Mouse (Mus musculus) hindbrain, embryonic 15.5 days (tissue): ENCODE measurements around the gene Rpp25l. TPM values are rescaled to one million over a fixed set of nuclear protein-coding genes. Genes with fewer than 3 reads are reported as not detected.
A peak's percentile ranks its signal among the peaks of the same experiment; 100 is the strongest.
"Not testable (repeated sequence)": the region's sequence is repeated elsewhere in the genome, so short reads cannot be mapped to it uniquely, and the experiment has no call there.

Source experiments
- ATAC-seq: fragments of 200-750 bp; cut with Nextera tagmentation; 2 replicates; pipeline ENCODE4 v1.8.0; 2017; ENCODE audit warnings: low read depth, moderate number of reproducible peaks, moderate TSS enrichment; ENCODE audit not compliant: low FRiP score
- H3K27ac ChIP-seq: fragments of 300-500 bp; sonication (generic); replicated peaks from 2 replicates; pipeline ENCODE4 v1.5.1; 2015; ENCODE audit warnings: mild to moderate bottlenecking, inconsistent platforms
- H3K27me3 ChIP-seq: fragments of 300-500 bp; sonication (generic); 2 replicates; pipeline ENCODE4 v1.6.1; 2015; ENCODE audit warnings: control low read depth, inconsistent platforms
- H3K36me3 ChIP-seq: fragments of 300-500 bp; sonication (generic); 2 replicates; pipeline ENCODE4 v1.6.1; 2015; ENCODE audit warnings: control low read depth, inconsistent platforms
- H3K4me1 ChIP-seq: fragments of 300-500 bp; sonication (generic); replicated peaks from 2 replicates; pipeline ENCODE4 v1.6.1; 2015; ENCODE audit warnings: control low read depth, inconsistent platforms
- H3K4me2 ChIP-seq: fragments of 300-500 bp; sonication (generic); 2 replicates; pipeline ENCODE4 v1.6.1; 2015; ENCODE audit warnings: moderate library complexity, mild to moderate bottlenecking, inconsistent platforms
- H3K4me3 ChIP-seq: fragments of 300-500 bp; sonication (generic); 2 replicates; pipeline ENCODE4 v1.5.1; 2015; ENCODE audit warnings: mild to moderate bottlenecking, inconsistent platforms
- H3K9ac ChIP-seq: fragments of 300-500 bp; sonication (generic); 2 replicates; pipeline ENCODE4 v1.6.1; 2015; ENCODE audit warnings: inconsistent platforms
- H3K9me3 ChIP-seq: fragments of 300-500 bp; sonication (generic); 2 replicates; pipeline ENCODE4 v1.6.1; 2016; ENCODE audit warnings: control low read depth, inconsistent platforms
- WGBS: fragments of 180-500 bp; shearing (Covaris S2); methylation state at CpG from one replicate; pipeline ENCODE4 v1.1.7; 2015; 5-methylcytosine and 5-hydroxymethylcytosine counted together
- polyA plus RNA-seq: library from polyadenylated mRNA; unstranded; fragments of >200 nt; fragmentation: Nextera tagmentation; extraction: Ambion mirVana; gene quantifications from 2 replicates; pipeline ENCODE4 v1.2.1, GENCODE M21; 2015

Gene Rpp25l
- polyA plus RNA-seq, result 58.7 and 58.8 TPM in 2 replicates

DNA sequence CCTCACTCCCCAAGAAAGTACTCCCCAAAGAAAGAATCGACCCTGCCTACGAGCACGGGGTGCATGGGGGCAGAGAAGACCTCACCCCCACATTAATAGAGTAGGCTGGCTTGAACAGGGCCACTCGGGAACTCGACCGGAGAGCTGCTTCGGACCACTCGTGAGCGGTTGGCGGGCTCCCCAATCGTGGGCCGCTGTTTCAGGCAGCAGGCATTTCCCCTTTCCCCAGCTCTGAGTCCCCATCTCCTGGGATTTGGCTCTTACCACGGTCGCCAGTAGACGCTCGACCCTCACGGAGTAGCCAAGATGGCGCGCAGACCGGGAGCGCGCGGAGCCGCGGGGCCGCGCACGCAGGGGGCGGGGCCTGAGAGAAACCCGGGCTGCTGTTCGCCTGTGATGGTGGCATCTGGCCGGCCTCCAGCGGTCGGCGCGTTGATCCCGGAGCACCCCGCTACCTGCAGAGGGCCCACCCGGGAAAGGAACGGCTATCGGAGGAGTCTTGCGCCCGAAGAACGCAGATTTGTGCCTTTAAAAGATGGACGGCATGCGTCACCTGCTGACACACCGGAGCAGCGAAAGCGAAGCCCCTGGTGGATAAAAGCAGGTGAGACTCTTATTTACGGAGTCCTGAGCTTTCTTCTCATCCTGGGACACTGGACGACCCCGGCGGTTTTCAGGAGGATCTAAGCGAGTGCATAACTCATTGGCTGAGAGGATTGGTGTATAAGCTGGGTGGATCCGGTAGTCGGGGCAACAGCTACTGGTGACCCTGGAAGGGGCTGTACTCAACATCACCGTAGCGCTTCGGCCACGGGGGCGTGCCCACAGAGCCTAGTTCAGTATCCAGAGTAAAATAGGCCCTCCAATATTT is at the start of gene Rpp25l:
Rpp25l (minus strand) TSS at position 338 of the 871 bp plus-strand sequence.
- peak; percentile 57 for ATAC-seq
- Histone ChIP-seq H3K4me2 (peak within 1 kb of the TSS; percentile 83), H3K27ac (peak within 1 kb of the TSS; percentile 81), H3K4me1 (peaks cover 36% of the 10 kb centered on the region), H3K9me3 (no peaks in the 10 kb centered on the region), H3K27me3 (no peaks in the 10 kb centered on the region), H3K9ac (peak within 1 kb of the TSS; percentile 72), H3K4me3 (peak within 1 kb of the TSS; percentile 61), H3K36me3 (peaks cover 13% of the 10 kb centered on the region)
- under 1% methylated on average over 59 of the region's 61 CpGs for WGBS

DNA sequence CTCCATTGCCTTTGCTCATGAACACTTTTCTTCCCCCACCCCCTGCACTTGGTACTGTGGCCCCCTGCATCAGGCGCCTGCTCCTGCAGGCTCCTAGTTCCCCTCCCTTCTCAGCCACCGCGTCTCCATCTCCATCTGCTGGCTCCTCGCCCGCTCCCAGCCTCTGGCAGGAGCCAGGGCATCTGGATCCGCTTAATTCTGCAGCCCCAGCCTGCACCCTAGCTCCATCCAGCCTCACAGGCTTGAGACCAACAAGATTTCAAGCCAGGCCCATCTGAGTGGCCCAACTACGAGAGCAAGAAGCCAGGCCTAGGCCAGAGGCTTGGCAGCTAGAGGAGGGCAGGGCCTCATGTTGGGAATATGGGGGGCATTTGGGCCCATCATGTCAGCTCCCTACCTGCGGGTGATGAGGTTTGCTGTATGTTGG is 49.4 kb upstream of the Rpp25l start:
- Histone ChIP-seq H3K27ac (peak overlapping the region; percentile 48; the same call in 1 of the 2 replicates), H3K4me2 (0 out of 2 replicates have a peak overlapping the region, but pooled peaks have one; percentile 48), H3K4me1 (peaks cover 30% of the 10 kb centered on the region)
- ATAC-seq, result peak; percentile 40
- H3K9ac ChIP-seq, H3K4me3 ChIP-seq, H3K9me3 ChIP-seq, H3K27me3 ChIP-seq, H3K36me3 ChIP-seq: not testable (repeated sequence)
- WGBS, result 40% methylated on average over 8 of the region's 8 CpGs

DNA sequence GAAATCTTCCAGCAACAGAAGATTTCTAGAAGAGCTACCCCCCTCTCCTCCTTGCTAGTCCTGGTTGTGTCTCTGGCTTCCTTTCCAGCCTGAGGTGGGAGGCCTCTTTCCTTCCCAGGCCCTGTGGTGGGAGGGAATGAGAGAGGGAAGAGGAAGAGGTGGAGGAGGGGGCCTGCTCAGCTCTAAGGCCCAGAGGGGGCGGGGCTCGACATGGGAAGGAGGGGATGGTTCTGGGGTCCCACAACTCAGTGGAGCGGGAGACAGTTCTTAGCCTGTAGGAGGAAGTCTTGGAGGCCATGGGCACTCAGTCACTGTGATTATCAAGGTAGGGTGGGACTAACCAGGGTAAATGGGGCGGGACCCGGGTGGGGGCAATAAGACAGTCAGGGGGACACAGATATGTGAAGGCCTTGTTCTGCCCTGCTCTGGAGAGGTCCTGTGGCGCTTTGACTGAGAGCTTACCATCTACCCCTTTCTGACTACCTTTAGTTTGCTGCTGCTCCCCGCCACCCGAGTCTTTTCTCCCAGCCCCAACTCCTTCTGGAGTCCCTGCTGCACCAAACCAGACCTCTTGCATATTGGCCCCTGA is 48.9 kb upstream of the Rpp25l start:
- 0 out of 2 replicates have a peak, but pooled peaks cover 2% of the 10 kb centered on the region for H3K36me3 ChIP-seq
- H3K4me1 ChIP-seq, result peaks cover 30% of the 10 kb centered on the region
- H3K27me3 ChIP-seq, result no peaks in the 10 kb centered on the region
- no peaks in the 10 kb centered on the region for H3K9me3 ChIP-seq
- no peak overlapping the region for H3K4me3 ChIP-seq
- peak overlapping the region; percentile 48; the same call in 1 of the 2 replicates for H3K4me2 ChIP-seq
- 51% methylated on average over 8 of the region's 8 CpGs for WGBS
- peak overlapping the region; percentile 48 for H3K27ac ChIP-seq
- H3K9ac ChIP-seq, result no peak overlapping the region
- 0 out of 2 replicates have a peak, but pooled peaks have one; percentile 28 for ATAC-seq

DNA sequence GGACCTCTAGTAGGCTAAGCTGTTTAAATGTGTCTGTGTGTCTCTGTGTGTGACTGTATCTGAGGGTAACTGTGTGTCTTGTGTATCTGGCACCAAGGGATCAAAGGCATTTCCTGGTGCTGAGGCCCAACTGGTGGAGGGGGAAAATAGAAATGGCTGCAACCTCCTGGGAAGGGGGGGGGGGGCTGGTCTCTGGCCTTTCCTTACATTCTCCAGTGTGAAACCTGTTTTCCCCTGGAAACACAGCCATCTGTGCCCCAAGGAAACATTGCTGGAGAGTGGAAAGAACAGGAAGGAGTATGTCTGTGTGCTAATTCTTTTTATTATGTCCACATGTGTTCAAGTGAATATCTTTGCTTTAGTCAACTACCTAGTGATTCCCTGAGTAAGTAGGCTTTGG is 48.3 kb upstream of the Rpp25l start:
- H3K4me2 ChIP-seq, result peak overlapping the region; percentile 48
- peaks cover 32% of the 10 kb centered on the region for H3K4me1 ChIP-seq
- no peak overlapping the region for H3K9ac ChIP-seq
- no peaks in the 10 kb centered on the region for H3K9me3 ChIP-seq
- no peak for ATAC-seq
- H3K4me3 ChIP-seq, result no peak overlapping the region
- H3K27ac ChIP-seq, result peak overlapping the region; percentile 48
- H3K27me3 ChIP-seq, result no peaks in the 10 kb centered on the region
- H3K36me3 ChIP-seq, result 0 out of 2 replicates have a peak, but pooled peaks cover 2% of the 10 kb centered on the region

DNA sequence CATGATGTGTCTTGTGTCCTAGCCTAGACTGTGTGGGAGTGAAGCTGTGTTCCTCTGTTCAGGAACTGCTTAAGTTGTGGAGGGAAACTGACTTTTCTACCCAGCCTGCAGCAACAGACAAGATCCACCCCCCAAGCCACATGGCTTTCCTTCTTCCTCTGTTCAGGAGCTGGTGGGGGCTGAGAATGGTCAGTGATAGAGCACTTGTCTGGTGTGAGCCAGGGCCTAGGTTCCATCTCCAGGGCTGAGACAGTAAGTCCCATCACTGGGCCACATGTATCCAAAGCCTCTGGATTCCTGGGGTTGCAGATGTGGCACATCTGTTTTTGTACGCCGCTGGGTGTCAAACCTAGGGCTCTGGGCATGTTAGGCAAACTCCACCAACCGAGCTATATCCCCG is 47.6 kb upstream of the Rpp25l start:
- Histone ChIP-seq H3K4me1 (peaks cover 38% of the 10 kb centered on the region), H3K9ac (peak overlapping the region; percentile 14; the same call in 1 of the 2 replicates), H3K27me3 (no peaks in the 10 kb centered on the region), H3K4me2 (peak overlapping the region; percentile 48), H3K9me3 (no peaks in the 10 kb centered on the region), H3K27ac (peak overlapping the region; percentile 16; the same call in 1 of the 2 replicates), H3K36me3 (0 out of 2 replicates have a peak, but pooled peaks cover 2% of the 10 kb centered on the region), H3K4me3 (peak overlapping the region; percentile 25; the same call in 1 of the 2 replicates)
- WGBS, result 86% methylated on average over 4 of the region's 4 CpGs
- peak; percentile 10; the same call in 1 of the 2 replicates for ATAC-seq

DNA sequence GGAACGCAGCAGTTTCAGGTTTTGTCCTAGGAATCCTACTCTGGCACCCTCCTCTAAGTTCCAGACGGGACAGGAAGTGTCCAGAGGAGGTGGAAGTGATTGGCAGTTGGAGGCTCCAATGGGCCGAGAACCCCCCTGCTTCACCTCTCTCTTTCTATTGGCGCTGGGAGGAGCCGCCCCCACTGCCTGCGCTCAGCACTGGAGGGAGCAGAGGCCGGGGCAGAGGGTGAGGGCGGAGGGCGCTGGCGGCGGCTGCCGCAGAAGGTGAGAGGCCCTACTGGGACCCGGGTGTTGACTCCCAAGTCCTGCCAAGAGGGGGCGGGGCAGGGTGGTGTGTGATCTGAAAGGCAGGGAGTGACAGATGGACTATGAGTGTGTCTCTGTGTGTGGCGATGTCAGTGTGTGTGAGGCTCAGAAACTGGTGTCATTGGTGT is 47.0 kb upstream of the Rpp25l start:
- no peaks in the 10 kb centered on the region for H3K27me3 ChIP-seq
- H3K27ac ChIP-seq, result peak overlapping the region; percentile 63
- H3K4me1 ChIP-seq, result peaks cover 38% of the 10 kb centered on the region
- H3K4me3 ChIP-seq, result peak overlapping the region; percentile 25
- WGBS, result under 1% methylated on average over 15 of the region's 15 CpGs
- peak overlapping the region; percentile 48 for H3K4me2 ChIP-seq
- H3K9ac ChIP-seq, result peak overlapping the region; percentile 14
- 0 out of 2 replicates have a peak, but pooled peaks cover 2% of the 10 kb centered on the region for H3K36me3 ChIP-seq
- peak; percentile 68 for ATAC-seq
- no peaks in the 10 kb centered on the region for H3K9me3 ChIP-seq

DNA sequence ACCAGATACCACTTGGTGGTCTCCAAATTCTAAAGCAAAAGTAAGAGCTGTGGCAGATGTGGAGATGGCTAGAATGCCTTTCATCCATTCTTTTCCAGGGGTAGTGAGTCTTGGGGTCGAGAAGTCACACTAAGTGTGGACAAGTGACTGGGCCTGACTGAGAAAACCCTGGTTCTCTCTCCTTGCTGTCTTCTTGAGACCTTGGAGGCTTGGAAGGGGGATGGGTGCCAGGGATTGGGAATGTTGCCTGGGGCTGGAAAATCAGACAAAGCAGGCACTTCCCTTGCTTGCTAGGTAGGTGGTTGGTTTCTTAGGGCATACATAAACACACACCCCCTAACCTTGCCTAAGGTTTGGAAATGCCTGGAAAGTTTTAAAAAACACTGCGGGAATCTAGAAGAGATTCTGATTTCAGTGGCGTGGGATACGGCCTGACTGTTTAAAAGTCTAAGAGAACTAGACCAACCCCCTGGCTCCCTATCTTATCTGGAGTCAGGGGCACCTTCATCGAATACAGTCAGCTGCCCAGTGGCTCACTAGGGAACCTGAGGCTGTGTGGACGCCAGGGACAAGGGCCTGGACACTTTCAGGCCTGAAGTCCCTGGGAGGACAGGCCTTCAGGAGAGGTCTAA is 46.4 kb upstream of the Rpp25l start:
- Histone ChIP-seq H3K4me1 (peaks cover 41% of the 10 kb centered on the region), H3K4me3 (peak overlapping the region; percentile 25), H3K27ac (peak overlapping the region; percentile 63; the same call in 1 of the 2 replicates), H3K4me2 (peak overlapping the region; percentile 48), H3K9me3 (no peaks in the 10 kb centered on the region), H3K36me3 (0 out of 2 replicates have a peak, but pooled peaks cover 2% of the 10 kb centered on the region), H3K27me3 (no peaks in the 10 kb centered on the region), H3K9ac (peak overlapping the region; percentile 14; the same call in 1 of the 2 replicates)
- 49% methylated on average over 6 of the region's 6 CpGs for WGBS
- no peak for ATAC-seq

DNA sequence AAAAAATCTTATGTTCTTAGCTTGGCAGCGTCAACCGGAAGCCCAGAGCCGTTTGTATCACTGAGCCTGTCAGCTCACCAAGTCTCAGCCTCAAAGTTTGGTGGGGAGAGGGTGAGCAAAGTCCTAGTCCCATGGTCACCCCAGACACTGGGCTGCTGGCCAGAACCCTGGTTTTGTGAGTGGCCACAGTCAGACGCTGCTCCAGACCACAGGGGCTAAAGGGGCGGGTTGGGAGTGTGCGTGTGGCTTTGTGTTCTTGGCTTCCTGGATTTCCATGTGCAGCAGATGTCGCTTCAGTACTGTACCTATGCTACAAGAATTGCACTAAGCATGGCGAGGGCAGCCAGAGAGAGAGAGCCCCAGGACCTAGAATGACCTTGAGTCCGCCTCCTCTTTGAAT is 45.9 kb upstream of the Rpp25l start:
- H3K36me3 ChIP-seq, result 0 out of 2 replicates have a peak, but pooled peaks cover 2% of the 10 kb centered on the region
- H3K9me3 ChIP-seq, result no peaks in the 10 kb centered on the region
- H3K4me1 ChIP-seq, result peaks cover 44% of the 10 kb centered on the region
- 82% methylated on average over 9 of the region's 9 CpGs for WGBS
- no peak overlapping the region for H3K4me2 ChIP-seq
- no peak overlapping the region for H3K4me3 ChIP-seq
- H3K27me3 ChIP-seq, result no peaks in the 10 kb centered on the region
- no peak overlapping the region for H3K9ac ChIP-seq
- H3K27ac ChIP-seq, result no peak overlapping the region
- ATAC-seq, result no peak

DNA sequence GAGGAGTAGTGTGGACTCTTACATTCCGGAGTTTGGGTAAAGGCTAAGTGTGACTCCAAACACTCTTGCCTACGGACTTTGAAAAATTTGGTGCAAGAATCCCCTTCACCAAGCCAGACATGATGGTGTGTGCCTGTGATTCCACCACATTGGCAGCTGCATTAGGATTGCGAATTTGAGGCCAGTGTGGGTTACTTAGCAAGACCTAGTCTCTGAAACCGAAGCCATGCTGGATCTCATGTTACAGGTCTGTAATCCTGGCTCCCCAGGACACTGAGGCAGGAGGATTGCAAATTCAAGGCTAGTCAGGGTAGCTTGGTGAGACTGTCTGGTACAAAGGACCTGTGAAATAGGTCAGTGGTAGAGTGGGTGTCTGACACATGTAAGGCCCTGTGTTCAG is 45.4 kb upstream of the Rpp25l start:
- Histone ChIP-seq H3K4me3 (no peak overlapping the region), H3K27ac (no peak overlapping the region), H3K9me3 (no peaks in the 10 kb centered on the region), H3K27me3 (no peaks in the 10 kb centered on the region), H3K9ac (no peak overlapping the region), H3K4me1 (peaks cover 44% of the 10 kb centered on the region), H3K4me2 (no peak overlapping the region), H3K36me3 (0 out of 2 replicates have a peak, but pooled peaks cover 2% of the 10 kb centered on the region)
- 95% methylated on average over 4 of the region's 4 CpGs for WGBS
- no peak for ATAC-seq

DNA sequence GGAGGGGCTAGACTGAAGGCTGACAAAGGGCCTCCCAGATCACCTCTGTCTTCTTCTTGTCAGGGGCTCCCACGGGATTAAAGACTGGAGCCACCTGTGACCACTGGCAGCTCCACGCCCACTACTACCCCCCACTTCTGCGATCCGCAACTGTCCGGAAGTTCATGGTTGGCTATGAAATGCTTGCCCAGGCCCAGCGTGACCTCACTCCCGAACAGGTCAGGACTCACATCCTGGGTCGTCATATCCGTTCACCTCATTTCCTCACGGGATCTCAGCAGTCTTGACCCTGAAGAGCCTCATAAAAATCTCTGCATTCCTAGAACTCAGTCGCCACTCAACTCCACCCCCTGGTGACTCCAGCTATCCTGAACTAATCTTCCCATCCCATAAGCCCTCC is 44.7 kb upstream of the Rpp25l start:
- H3K36me3 ChIP-seq, result 0 out of 2 replicates have a peak, but pooled peaks cover 2% of the 10 kb centered on the region

DNA sequence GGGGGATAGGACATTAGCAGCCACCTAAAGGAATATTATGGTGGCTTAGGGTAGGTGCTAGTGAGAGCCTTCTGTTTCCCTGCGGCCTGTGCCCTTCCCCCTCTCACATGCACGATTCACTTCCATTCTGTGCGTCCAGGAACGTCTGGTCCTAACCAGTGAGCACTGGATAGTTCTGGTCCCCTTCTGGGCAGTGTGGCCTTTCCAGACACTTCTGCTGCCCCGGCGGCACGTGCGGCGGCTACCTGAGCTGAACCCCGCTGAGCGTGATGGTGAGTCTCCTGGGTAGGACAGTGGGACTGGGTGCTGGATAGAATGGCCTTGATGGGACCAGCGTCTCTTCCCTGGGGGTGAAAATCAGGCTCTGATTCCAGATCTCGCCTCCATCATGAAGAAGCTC is 44.0 kb upstream of the Rpp25l start:
- no peak overlapping the region for H3K27ac ChIP-seq
- no peak overlapping the region for H3K4me3 ChIP-seq
- H3K4me1 ChIP-seq, result peaks cover 39% of the 10 kb centered on the region
- no peak overlapping the region for H3K4me2 ChIP-seq
- H3K27me3 ChIP-seq, result no peaks in the 10 kb centered on the region
- 95% methylated on average over 13 of the region's 13 CpGs for WGBS
- ATAC-seq, result no peak
- H3K36me3 ChIP-seq, result 0 out of 2 replicates have a peak, but pooled peaks cover 2% of the 10 kb centered on the region
- H3K9me3 ChIP-seq, result no peaks in the 10 kb centered on the region
- no peak overlapping the region for H3K9ac ChIP-seq

More for the DNA sequence above, 44.7 kb upstream of the Rpp25l start:
- 87% methylated on average over 11 of the region's 11 CpGs for WGBS
- ATAC-seq, result no peak
- Histone ChIP-seq H3K27me3 (no peaks in the 10 kb centered on the region), H3K4me1 (peaks cover 44% of the 10 kb centered on the region), H3K4me3 (no peak overlapping the region), H3K27ac (no peak overlapping the region), H3K4me2 (no peak overlapping the region), H3K9me3 (no peaks in the 10 kb centered on the region), H3K9ac (no peak overlapping the region)
